Mouse (Mus musculus): Measurements from ENCODE around the gene Erbb4. TPM values are rescaled to one million over a fixed set of nuclear protein-coding genes. Genes with fewer than 3 reads are reported as not detected.

Gene Erbb4
- polyA plus RNA-seq, 1 experiment from 2014 or later: not detected

- ATAC-seq: no peak
- H3K4me1 ChIP-seq (replicated peaks; ENCODE audit: control insufficient read depth, insufficient read depth, low read length): no peaks in the 10 kb centered on the region
- no peak overlapping the region for H3K9ac ChIP-seq (ENCODE audit: low read depth, low read length)
- H3K27ac ChIP-seq (ENCODE audit: low read depth, low read length): no peak overlapping the region
- no peaks in the 10 kb centered on the region for H3K36me3 ChIP-seq (ENCODE audit: control insufficient read depth, insufficient read depth)
- TF ChIP-seq CTCF (IDR thresholded peaks at IDR 0.05; ENCODE audit: low read depth): no peak
- H3K9me3 ChIP-seq (ENCODE audit: control insufficient read depth): no peaks in the 10 kb centered on the region
- no peak overlapping the region for H3K4me3 ChIP-seq (ENCODE audit: low read depth, low read length)
- no peaks in the 10 kb centered on the region for H3K27me3 ChIP-seq (replicated peaks; ENCODE audit: control insufficient read depth, insufficient read depth, low read length)
- H3K4me2 ChIP-seq (replicated peaks; ENCODE audit: low read depth): no peak overlapping the region
- WGBS: 55% methylated on average over 2 of the region's 2 CpGs
Measured at GRCm38 (mm10) chr1:68517820-68518219, 590.0 kb downstream of the Erbb4 start.

DNA sequence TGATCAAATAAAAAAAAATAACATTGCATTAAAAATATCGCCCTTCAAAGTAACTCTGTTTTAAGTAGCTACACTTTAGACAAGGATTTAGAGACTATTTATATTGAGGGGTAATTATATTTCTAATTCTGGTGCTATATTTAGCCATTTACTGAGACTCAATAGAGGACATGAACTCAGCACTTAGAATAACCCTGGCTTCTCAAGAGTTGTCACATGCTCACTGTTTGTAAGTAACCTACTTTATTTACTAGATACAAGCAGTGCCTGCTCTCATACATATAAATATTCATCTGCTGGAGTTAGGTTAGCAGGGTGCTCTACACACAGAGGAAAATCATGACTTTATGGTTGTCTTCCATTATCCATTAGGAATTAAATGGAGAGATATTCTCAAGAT lies 604.0 kb downstream of the Erbb4 start:
- Histone ChIP-seq H3K36me3 (ENCODE audit: control insufficient read depth, insufficient read depth) (no peaks in the 10 kb centered on the region), H3K9me3 (ENCODE audit: control insufficient read depth) (no peaks in the 10 kb centered on the region), H3K9ac (ENCODE audit: low read depth, low read length) (no peak overlapping the region), H3K27ac (ENCODE audit: low read depth, low read length) (no peak overlapping the region), H3K4me3 (ENCODE audit: low read depth, low read length) (no peak overlapping the region), H3K27me3 (replicated peaks; ENCODE audit: control insufficient read depth, insufficient read depth, low read length) (no peaks in the 10 kb centered on the region), H3K4me1 (replicated peaks; ENCODE audit: control insufficient read depth, insufficient read depth, low read length) (no peaks in the 10 kb centered on the region), H3K4me2 (replicated peaks; ENCODE audit: low read depth) (no peak overlapping the region)
- no peak for TF ChIP-seq CTCF (IDR thresholded peaks at IDR 0.05; ENCODE audit: low read depth)
- ATAC-seq: no peak
- WGBS: 59% methylated on average over 1 of the region's 1 CpGs

DNA sequence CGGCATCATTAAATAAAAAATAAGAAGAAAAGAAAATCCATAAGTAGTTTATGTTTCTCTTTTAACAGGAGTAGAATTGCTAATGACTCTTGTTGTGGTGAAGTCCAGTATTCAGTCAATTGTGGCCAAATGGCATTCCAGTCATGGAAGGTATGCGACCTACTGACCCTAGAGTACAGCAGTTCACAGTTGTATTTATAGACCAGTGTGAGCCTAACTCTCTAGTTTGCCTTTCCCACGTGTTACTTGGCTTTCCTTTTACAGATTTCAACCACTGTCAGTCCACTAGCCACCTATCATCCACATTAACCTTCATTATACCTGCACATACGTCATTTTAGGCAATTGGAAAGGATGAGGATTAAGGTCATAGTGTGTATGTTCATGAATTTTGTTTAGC lies 606.3 kb downstream of the Erbb4 start:
- TF ChIP-seq CTCF (IDR thresholded peaks at IDR 0.05; ENCODE audit: low read depth): no peak
- Histone ChIP-seq H3K27ac (ENCODE audit: low read depth, low read length) (no peak overlapping the region), H3K9me3 (ENCODE audit: control insufficient read depth) (no peaks in the 10 kb centered on the region), H3K36me3 (ENCODE audit: control insufficient read depth, insufficient read depth) (no peaks in the 10 kb centered on the region), H3K4me1 (replicated peaks; ENCODE audit: control insufficient read depth, insufficient read depth, low read length) (no peaks in the 10 kb centered on the region), H3K4me3 (ENCODE audit: low read depth, low read length) (no peak overlapping the region), H3K4me2 (replicated peaks; ENCODE audit: low read depth) (no peak overlapping the region), H3K27me3 (replicated peaks; ENCODE audit: control insufficient read depth, insufficient read depth, low read length) (no peaks in the 10 kb centered on the region), H3K9ac (ENCODE audit: low read depth, low read length) (no peak overlapping the region)
- 52% methylated on average over 4 of the region's 4 CpGs for WGBS
- ATAC-seq: no peak

- H3K9ac ChIP-seq (ENCODE audit: low read depth, low read length): no peak overlapping the region
- H3K36me3 ChIP-seq (ENCODE audit: control insufficient read depth, insufficient read depth): no peaks in the 10 kb centered on the region
- no peak for TF ChIP-seq CTCF (IDR thresholded peaks at IDR 0.05; ENCODE audit: low read depth)
- H3K9me3 ChIP-seq (ENCODE audit: control insufficient read depth): no peaks in the 10 kb centered on the region
- H3K27me3 ChIP-seq (replicated peaks; ENCODE audit: control insufficient read depth, insufficient read depth, low read length): no peaks in the 10 kb centered on the region
- H3K4me1 ChIP-seq (replicated peaks; ENCODE audit: control insufficient read depth, insufficient read depth, low read length): no peaks in the 10 kb centered on the region
- H3K4me2 ChIP-seq (replicated peaks; ENCODE audit: low read depth): no peak overlapping the region
- H3K27ac ChIP-seq (ENCODE audit: low read depth, low read length): no peak overlapping the region
- no peak for ATAC-seq
- no peak overlapping the region for H3K4me3 ChIP-seq (ENCODE audit: low read depth, low read length)
Measured at GRCm38 (mm10) chr1:68466390-68466960, 641.4 kb downstream of the Erbb4 start.

GRCm38 (mm10) chr1:68451274-68451673 lies 656.6 kb downstream of the Erbb4 start:
- Histone ChIP-seq H3K27ac (ENCODE audit: low read depth, low read length) (no peak overlapping the region), H3K9me3 (ENCODE audit: control insufficient read depth) (no peaks in the 10 kb centered on the region), H3K4me3 (ENCODE audit: low read depth, low read length) (no peak overlapping the region), H3K36me3 (ENCODE audit: control insufficient read depth, insufficient read depth) (no peaks in the 10 kb centered on the region), H3K4me2 (replicated peaks; ENCODE audit: low read depth) (no peak overlapping the region), H3K9ac (ENCODE audit: low read depth, low read length) (no peak overlapping the region), H3K27me3 (replicated peaks; ENCODE audit: control insufficient read depth, insufficient read depth, low read length) (no peaks in the 10 kb centered on the region), H3K4me1 (replicated peaks; ENCODE audit: control insufficient read depth, insufficient read depth, low read length) (no peaks in the 10 kb centered on the region)
- WGBS: 96% methylated on average over 1 of the region's 1 CpGs
- no peak for TF ChIP-seq CTCF (IDR thresholded peaks at IDR 0.05; ENCODE audit: low read depth)
- ATAC-seq: no peak

DNA sequence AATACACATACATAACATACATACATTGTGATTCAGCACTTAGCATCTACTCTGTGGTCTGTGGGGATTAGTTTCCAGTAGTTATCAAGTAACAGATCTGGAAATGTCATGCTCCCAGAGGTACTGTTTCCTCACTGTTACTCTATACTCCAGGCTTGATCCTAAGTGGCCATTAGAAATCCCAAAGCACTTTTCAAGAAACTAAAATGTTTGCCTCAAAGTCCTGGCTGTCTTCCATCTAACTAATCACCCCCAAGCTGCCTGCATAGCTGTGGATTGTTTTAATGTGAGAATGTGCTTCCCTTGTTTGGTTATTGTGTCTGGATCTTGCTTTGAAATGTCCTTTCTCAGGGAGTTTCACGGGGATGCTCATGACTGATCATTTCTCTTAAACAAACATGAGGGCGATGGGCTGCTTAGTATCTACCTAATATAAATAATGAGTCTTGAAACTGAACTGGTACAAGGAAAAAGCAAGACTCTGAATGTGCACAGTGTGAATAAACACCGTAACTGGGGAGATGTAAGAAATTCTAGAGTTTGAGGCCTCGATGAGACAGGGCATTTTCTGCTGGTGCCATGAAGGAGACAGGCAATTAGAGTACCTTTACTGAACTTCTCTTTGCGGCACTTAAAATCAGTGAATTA lies 683.4 kb downstream of the Erbb4 start:
- Histone ChIP-seq H3K27ac (ENCODE audit: low read depth, low read length) (no peak overlapping the region), H3K36me3 (ENCODE audit: control insufficient read depth, insufficient read depth) (no peaks in the 10 kb centered on the region), H3K4me2 (replicated peaks; ENCODE audit: low read depth) (no peak overlapping the region), H3K27me3 (replicated peaks; ENCODE audit: control insufficient read depth, insufficient read depth, low read length) (no peaks in the 10 kb centered on the region), H3K4me1 (replicated peaks; ENCODE audit: control insufficient read depth, insufficient read depth, low read length) (no peaks in the 10 kb centered on the region), H3K4me3 (ENCODE audit: low read depth, low read length) (no peak overlapping the region), H3K9ac (ENCODE audit: low read depth, low read length) (no peak overlapping the region), H3K9me3 (ENCODE audit: control insufficient read depth) (no peaks in the 10 kb centered on the region)
- WGBS: 57% methylated on average over 5 of the region's 5 CpGs
- no peak for TF ChIP-seq CTCF (IDR thresholded peaks at IDR 0.05; ENCODE audit: low read depth)
- ATAC-seq: no peak

Data from intestine, postnatal 0 days (tissue).